Mouse (Mus musculus): Measurements from ENCODE around the gene Olfr1242. TPM values are rescaled to one million over a fixed set of nuclear protein-coding genes. Genes with fewer than 3 reads are reported as not detected.
A peak's percentile ranks its signal among the peaks of the same experiment; 100 is the strongest.

Olfr1242 gene
- polyA plus RNA-seq (2012; rRNA removed): not detected in 2 replicates

- TF ChIP-seq CTCF (IDR thresholded peaks at IDR 0.05; ENCODE audit: borderline replicate concordance, extremely low read depth, insufficient read depth, insufficient read length): no peak
- DNase-seq (ENCODE audit: low read depth): no peak
These were observed at the start of gene Olfr1242 for GRCm38 (mm10) chr2:89498235-89498634. Gene Olfr1242 (minus strand): TSS chr2:89498335.

GRCm38 (mm10) chr2:89544516-89544915 lies 46.4 kb upstream of the Olfr1242 start:
- TF ChIP-seq POLR2A (IDR thresholded peaks at IDR 0.05; ENCODE audit: borderline replicate concordance, extremely low read depth, insufficient read depth, insufficient read length, poor library complexity, severe bottlenecking) (no peak), CTCF (IDR thresholded peaks at IDR 0.05; ENCODE audit: borderline replicate concordance, extremely low read depth, insufficient read depth, insufficient read length) (no peak)
- DNase-seq (ENCODE audit: low read depth): peak; percentile 49

GRCm38 (mm10) chr2:89539923-89540322 lies 41.8 kb upstream of the Olfr1242 start:
- no peak for DNase-seq (ENCODE audit: low read depth)
- TF ChIP-seq CTCF (IDR thresholded peaks at IDR 0.05; ENCODE audit: borderline replicate concordance, extremely low read depth, insufficient read depth, insufficient read length): no peak

- no peak for DNase-seq (ENCODE audit: low read depth)
- TF ChIP-seq CTCF (IDR thresholded peaks at IDR 0.05; ENCODE audit: borderline replicate concordance, extremely low read depth, insufficient read depth, insufficient read length) (no peak), POLR2A (IDR thresholded peaks at IDR 0.05; ENCODE audit: borderline replicate concordance, extremely low read depth, insufficient read depth, insufficient read length, poor library complexity, severe bottlenecking) (no peak)
These were observed 33.3 kb upstream of the Olfr1242 start, which contains the start of gene Olfr1243 for GRCm38 (mm10) chr2:89531387-89531786. Gene Olfr1243 (minus strand): TSS chr2:89531487.

- DNase-seq (ENCODE audit: low read depth): no peak
- TF ChIP-seq POLR2A (IDR thresholded peaks at IDR 0.05; ENCODE audit: borderline replicate concordance, extremely low read depth, insufficient read depth, insufficient read length, poor library complexity, severe bottlenecking) (no peak), CTCF (IDR thresholded peaks at IDR 0.05; ENCODE audit: borderline replicate concordance, extremely low read depth, insufficient read depth, insufficient read length) (no peak)
These were observed 11.1 kb downstream of the Olfr1242 start, which contains the start of gene Olfr1241 for GRCm38 (mm10) chr2:89487026-89487425. Gene Olfr1241 (minus strand): TSS chr2:89487126.

- DNase-seq (ENCODE audit: low read depth): no peak
- no peak for TF ChIP-seq POLR2A (IDR thresholded peaks at IDR 0.05; ENCODE audit: borderline replicate concordance, extremely low read depth, insufficient read depth, insufficient read length, poor library complexity, severe bottlenecking)
- TF ChIP-seq CTCF (IDR thresholded peaks at IDR 0.05; ENCODE audit: borderline replicate concordance, extremely low read depth, insufficient read depth, insufficient read length): no peak
These were observed 55.2 kb downstream of the Olfr1242 start, which contains the start of gene Olfr1240 for GRCm38 (mm10) chr2:89442900-89443299. Gene Olfr1240 (minus strand): TSS chr2:89443000.

Other genes with a start within 250 kb of the Olfr1242 start
- gene Olfr1228, start 244.3 kb downstream of the Olfr1242 start, polyA plus RNA-seq (2012; rRNA removed): not detected in 2 replicates
- not detected in 2 replicates for gene Olfr1229, start 210.3 kb downstream of the Olfr1242 start, polyA plus RNA-seq (2012; rRNA removed)
- not detected in 2 replicates for gene Olfr1230, start 201.1 kb downstream of the Olfr1242 start, polyA plus RNA-seq (2012; rRNA removed)
- not detected in 2 replicates for gene Olfr1231, start 191.3 kb downstream of the Olfr1242 start, polyA plus RNA-seq (2012; rRNA removed)
- gene Olfr1232, start 168.7 kb downstream of the Olfr1242 start, polyA plus RNA-seq (2012; rRNA removed): not detected in 2 replicates
- not detected in 2 replicates for gene Olfr1233, start 155.9 kb downstream of the Olfr1242 start, polyA plus RNA-seq (2012; rRNA removed)
- gene Olfr1234, start 133.5 kb downstream of the Olfr1242 start, polyA plus RNA-seq (2012; rRNA removed): not detected in 2 replicates
- gene Olfr1238, start 88.7 kb downstream of the Olfr1242 start, polyA plus RNA-seq (2012; rRNA removed): not detected in 2 replicates
- not detected in 2 replicates for gene Olfr1239, start 77.9 kb downstream of the Olfr1242 start, polyA plus RNA-seq (2012; rRNA removed)
- gene Olfr1240, start 55.3 kb downstream of the Olfr1242 start, polyA plus RNA-seq (2012; rRNA removed): not detected in 2 replicates
- not detected in 2 replicates for gene Olfr1241, start 11.2 kb downstream of the Olfr1242 start, polyA plus RNA-seq (2012; rRNA removed)
- not detected in 2 replicates for gene Olfr1243, start 33.2 kb upstream of the Olfr1242 start, polyA plus RNA-seq (2012; rRNA removed)
- gene Olfr1245, start 80.1 kb upstream of the Olfr1242 start, polyA plus RNA-seq (2012; rRNA removed): not detected in 2 replicates
- not detected in 2 replicates for gene Olfr1246, start 94.8 kb upstream of the Olfr1242 start, polyA plus RNA-seq (2012; rRNA removed)
- gene Olfr1247, start 115.8 kb upstream of the Olfr1242 start, polyA plus RNA-seq (2012; rRNA removed): not detected in 2 replicates
- gene Olfr1248, start 119.9 kb upstream of the Olfr1242 start, polyA plus RNA-seq (2012; rRNA removed): not detected in 2 replicates
- not detected in 2 replicates for gene Olfr1249, start 136.6 kb upstream of the Olfr1242 start, polyA plus RNA-seq (2012; rRNA removed)
- gene Olfr1250, start 163.1 kb upstream of the Olfr1242 start, polyA plus RNA-seq (2012; rRNA removed): not detected in 2 replicates
- gene Olfr1251, start 173.6 kb upstream of the Olfr1242 start, polyA plus RNA-seq (2012; rRNA removed): not detected in 2 replicates
- not detected in 2 replicates for gene Olfr1252, start 226.7 kb upstream of the Olfr1242 start, polyA plus RNA-seq (2012; rRNA removed)